Mouse (Mus musculus) olfactory bulb, adult 2 months (tissue): Measurements from ENCODE around the gene Rab12.

Experiments
- CTCF ChIP-seq: fragments of 200-500 bp; IDR thresholded peaks from 2 replicates; pipeline ENCODE4 v1.5.1; 2012; ENCODE audit warnings: low read depth, mild to moderate bottlenecking, low read length, moderate library complexity; ENCODE audit not compliant: insufficient read depth
- POLR2A ChIP-seq: fragments of 200-500 bp; IDR thresholded peaks from 2 replicates; pipeline ENCODE4 v1.6.1; 2012; ENCODE audit warnings: mild to moderate bottlenecking, low read depth, low read length, moderate library complexity; ENCODE audit not compliant: insufficient read depth

GRCm38 (mm10) chr17:66448421-66449405 is 70.8 kb downstream of the Rab12 start:
- TF ChIP-seq CTCF (peak; percentile 39; the same call in 1 of the 2 replicates), POLR2A (no peak)
